Mouse (Mus musculus): Measurements from ENCODE around the gene Plcd1.

Plcd1 gene

GRCm38 (mm10) chr9:119052154-119052944, 41.0 kb downstream of the Plcd1 start, which contains the start of gene Vill:
Gene Vill, plus strand, starts transcription at chr9:119052778.
- no peak for DNase-seq

- DNase-seq, result no peak
Measured at GRCm38 (mm10) chr9:119051158-119051557, 42.1 kb downstream of the Plcd1 start.

- DNase-seq, result no peak
Measured at GRCm38 (mm10) chr9:119048182-119048903, 45.0 kb downstream of the Plcd1 start.

- DNase-seq, result no peak
Measured at GRCm38 (mm10) chr9:119040101-119040775, 53.1 kb downstream of the Plcd1 start.

GRCm38 (mm10) chr9:119038574-119038973, 54.7 kb downstream of the Plcd1 start:
- no peak for DNase-seq

- no peak for DNase-seq
Measured at GRCm38 (mm10) chr9:119037076-119037730, 56.1 kb downstream of the Plcd1 start.

- DNase-seq, result no peak
Measured at GRCm38 (mm10) chr9:119035836-119036235, 57.5 kb downstream of the Plcd1 start.

- DNase-seq, result no peak
Measured at GRCm38 (mm10) chr9:119034676-119035665, 58.3 kb downstream of the Plcd1 start.

- DNase-seq, result no peak
Measured at GRCm38 (mm10) chr9:119034069-119034468, 59.2 kb downstream of the Plcd1 start.

- DNase-seq, result no peak
Measured at GRCm38 (mm10) chr9:119033111-119033921, 60.0 kb downstream of the Plcd1 start.

GRCm38 (mm10) chr9:119032538-119032937, 60.8 kb downstream of the Plcd1 start:
- DNase-seq, result no peak

- DNase-seq, result no peak
Measured at GRCm38 (mm10) chr9:119031772-119032171, 61.5 kb downstream of the Plcd1 start.

GRCm38 (mm10) chr9:119031038-119031437, 62.3 kb downstream of the Plcd1 start:
- no peak for DNase-seq

- DNase-seq, result peak; percentile 85
Measured at GRCm38 (mm10) chr9:119029568-119029967, 63.7 kb downstream of the Plcd1 start.

GRCm38 (mm10) chr9:119028226-119029195, 64.8 kb downstream of the Plcd1 start:
- DNase-seq, result no peak

GRCm38 (mm10) chr9:119027337-119027736, 66.0 kb downstream of the Plcd1 start:
- DNase-seq, result no peak

GRCm38 (mm10) chr9:119025832-119026331, 67.4 kb downstream of the Plcd1 start:
- DNase-seq, result no peak

- DNase-seq, result no peak
Measured at GRCm38 (mm10) chr9:119025263-119025662, 68.0 kb downstream of the Plcd1 start.

- DNase-seq, result no peak
Measured at GRCm38 (mm10) chr9:119021731-119022130, 71.6 kb downstream of the Plcd1 start.

Data from thymus, postnatal 4 days (tissue).